Mouse (Mus musculus) stomach, postnatal 0 days (tissue): ENCODE data around the gene Dhcr24. TPM values are rescaled to one million over a fixed set of nuclear protein-coding genes. Genes with fewer than 3 reads are reported as not detected.

Source experiments
- ATAC-seq: fragments of 200-750 bp; cut with Nextera tagmentation; 2 replicates; pipeline ENCODE4 v1.8.0; 2017; ENCODE audit not compliant: low FRiP score, low TSS enrichment
- DNase-seq: peaks from one replicate; pipeline ENCODE4 v3.0.0-alpha.2; 2016; ENCODE audit warnings: low spot score
- H3K27ac ChIP-seq: fragments of 300-500 bp; sonication (generic); replicated peaks from 2 replicates; pipeline ENCODE4 v1.5.1; 2014; ENCODE audit warnings: mild to moderate bottlenecking, control low read depth
- H3K27me3 ChIP-seq: fragments of 300-500 bp; sonication (generic); 2 replicates; pipeline ENCODE4 v1.6.1; 2014; ENCODE audit warnings: low read length; ENCODE audit not compliant: control insufficient read depth, insufficient read depth
- H3K36me3 ChIP-seq: fragments of 300-500 bp; sonication (generic); 2 replicates; pipeline ENCODE4 v1.6.1; 2014; ENCODE audit warnings: low read length, mixed read lengths; ENCODE audit not compliant: control insufficient read depth, insufficient read depth
- H3K4me1 ChIP-seq: fragments of 300-500 bp; sonication (generic); replicated peaks from 2 replicates; pipeline ENCODE4 v1.6.1; 2014; ENCODE audit warnings: antibody characterized with exemption; ENCODE audit not compliant: control insufficient read depth, insufficient read depth
- H3K4me2 ChIP-seq: fragments of 300-500 bp; sonication (generic); replicated peaks from 2 replicates; pipeline ENCODE4 v1.6.1; 2014; ENCODE audit warnings: low read depth, mild to moderate bottlenecking, control low read depth, moderate library complexity
- H3K4me3 ChIP-seq: fragments of 300-500 bp; sonication (generic); 2 replicates; pipeline ENCODE4 v1.5.1; 2014; ENCODE audit warnings: low read depth, low read length, control low read depth
- H3K9ac ChIP-seq: fragments of 300-500 bp; sonication (generic); 2 replicates; pipeline ENCODE4 v1.6.1; 2014; ENCODE audit warnings: mild to moderate bottlenecking, low read length, control low read depth, mixed read lengths
- H3K9me3 ChIP-seq: fragments of 300-500 bp; sonication (generic); 2 replicates; pipeline ENCODE4 v1.6.1; 2016; ENCODE audit warnings: low read length; ENCODE audit not compliant: control insufficient read depth
- CTCF ChIP-seq: IDR thresholded peaks from 2 replicates; pipeline ENCODE4 v1.5.1; 2016; ENCODE audit warnings: antibody characterized with exemption, low read depth, mild to moderate bottlenecking, moderate library complexity
- EP300 ChIP-seq: optimal IDR thresholded peaks from 2 replicates; pipeline ENCODE3; 2016; ENCODE audit warnings: antibody characterized with exemption
- WGBS: fragments of 180-500 bp; shearing (Covaris S2); extraction: QIAGEN DNeasy Blood & Tissue Kit; methylation state at CpG from one replicate; pipeline ENCODE4 v1.1.7; 2014; 5-methylcytosine and 5-hydroxymethylcytosine counted together
- polyA plus RNA-seq: library from polyadenylated mRNA; unstranded; fragments of >200 nt; fragmentation: Nextera tagmentation; extraction: Ambion mirVana; gene quantifications from 2 replicates; pipeline ENCODE4 v1.2.1, GENCODE M21; 2015

The Dhcr24 gene
- polyA plus RNA-seq, 1 experiment from 2014 or later, result 7.1 TPM

DNA sequence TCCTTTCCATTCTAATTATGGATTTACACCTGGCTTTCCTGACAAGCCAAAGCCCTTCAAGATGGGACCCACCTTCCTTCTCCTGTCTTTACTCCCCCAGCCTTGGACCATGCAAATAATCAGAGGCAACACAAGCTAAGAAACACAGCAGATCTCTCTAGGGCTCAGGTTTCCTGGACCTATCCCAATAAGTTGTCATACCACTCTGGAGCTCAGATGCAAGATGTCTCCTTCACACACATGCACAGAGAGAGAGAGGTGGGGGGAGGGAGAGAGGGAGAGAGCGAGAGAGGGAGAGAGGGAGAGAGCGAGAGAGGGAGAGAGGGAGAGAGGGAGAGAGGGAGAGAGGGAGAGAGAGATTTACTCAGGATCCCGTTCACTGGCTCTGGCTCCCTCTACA is 71.5 kb downstream of the Dhcr24 start:
- no peak for ATAC-seq

DNA sequence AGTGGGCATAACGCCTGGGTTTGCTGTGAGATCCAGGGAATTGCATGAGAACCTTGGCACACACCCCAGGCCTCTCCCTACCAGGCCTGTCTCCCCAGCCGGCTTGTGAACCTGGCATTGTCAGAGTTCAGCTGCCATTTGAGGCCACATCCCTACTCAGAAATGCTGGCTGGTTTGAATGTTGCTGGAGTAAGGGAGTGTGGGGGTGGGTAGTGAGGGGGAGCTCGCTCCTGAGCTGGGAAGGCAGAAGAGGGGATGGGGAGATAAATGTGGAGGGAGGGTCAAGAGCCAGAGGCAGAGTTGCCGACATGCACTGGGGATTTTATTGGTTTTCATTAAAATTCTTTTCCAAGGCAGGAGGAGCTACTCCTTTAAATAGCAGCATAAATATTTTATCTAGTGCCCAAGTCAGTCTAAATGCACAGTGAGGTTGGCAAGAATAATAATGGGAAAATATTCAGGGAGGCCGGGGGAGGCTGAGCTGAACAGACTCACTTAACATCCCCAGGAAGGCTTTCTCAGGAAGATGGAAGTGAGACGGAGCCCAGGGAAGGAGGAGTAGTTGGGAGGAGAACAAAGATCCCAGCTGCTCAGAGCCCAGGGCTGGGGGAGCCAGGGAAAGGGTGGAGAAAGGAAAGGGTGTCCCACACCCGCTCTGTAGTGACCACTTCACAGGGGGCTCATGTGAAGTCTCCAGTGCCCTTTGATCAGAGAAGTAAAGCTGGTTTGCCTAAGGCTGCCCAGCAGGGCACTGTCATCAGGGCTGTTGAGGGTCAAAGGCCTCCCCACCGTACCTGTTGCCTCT is 72.6 kb downstream of the Dhcr24 start:
- Histone ChIP-seq H3K9me3 (no peaks in the 10 kb centered on the region), H3K4me2 (no peak overlapping the region), H3K27me3 (no peaks in the 10 kb centered on the region), H3K36me3 (no peaks in the 10 kb centered on the region), H3K9ac (no peak overlapping the region), H3K27ac (peak overlapping the region; percentile 45; the same call in 1 of the 2 replicates), H3K4me3 (no peak overlapping the region), H3K4me1 (no peaks in the 10 kb centered on the region; the same call in 1 of the 2 replicates)
- 23% methylated on average over 8 of the region's 8 CpGs for WGBS
- TF ChIP-seq EP300 (no peak), CTCF (no peak)
- no peak for DNase-seq
- no peak for ATAC-seq

More for the DNA sequence above, 71.5 kb downstream of the Dhcr24 start:
- H3K4me2 ChIP-seq, result no peak overlapping the region
- no peaks in the 10 kb centered on the region; the same call in 1 of the 2 replicates for H3K4me1 ChIP-seq
- WGBS, result 38% methylated on average over 1 of the region's 3 CpGs
- H3K4me3 ChIP-seq, result no peak overlapping the region
- H3K27ac ChIP-seq, result no peak overlapping the region; the same call in 1 of the 2 replicates
- H3K9me3 ChIP-seq, result no peaks in the 10 kb centered on the region
- H3K9ac ChIP-seq, result no peak overlapping the region
- DNase-seq, result no peak
- H3K27me3 ChIP-seq, result no peaks in the 10 kb centered on the region
- no peak for TF ChIP-seq EP300
- TF ChIP-seq CTCF, result no peak
- H3K36me3 ChIP-seq, result no peaks in the 10 kb centered on the region

DNA sequence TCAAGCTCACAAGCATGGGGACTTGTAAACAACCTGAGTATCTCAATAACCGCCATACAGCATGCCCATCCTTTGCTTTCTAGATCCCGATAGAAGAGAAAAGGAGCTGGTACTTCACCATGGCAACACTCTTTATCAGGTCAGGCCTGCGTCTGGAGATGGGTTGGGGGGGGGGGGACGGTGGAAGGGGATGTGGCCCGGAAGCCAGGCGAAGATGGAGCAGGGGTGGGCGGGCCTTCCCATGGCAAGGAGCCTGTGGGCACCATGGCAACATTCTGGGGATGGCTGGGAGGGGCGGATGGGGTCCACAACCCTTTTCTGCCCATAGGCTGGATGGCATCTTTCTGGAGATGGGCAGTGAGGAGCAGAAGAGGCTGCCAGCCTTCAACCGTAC is 73.2 kb downstream of the Dhcr24 start:
- no peaks in the 10 kb centered on the region for H3K27me3 ChIP-seq
- no peak overlapping the region for H3K4me2 ChIP-seq
- ATAC-seq (no peak), DNase-seq (no peak)
- TF ChIP-seq CTCF, result no peak
- TF ChIP-seq EP300, result no peak
- no peak overlapping the region for H3K4me3 ChIP-seq
- no peaks in the 10 kb centered on the region for H3K9me3 ChIP-seq
- no peak overlapping the region for H3K27ac ChIP-seq
- no peak overlapping the region for H3K9ac ChIP-seq
- 48% methylated on average over 9 of the region's 9 CpGs for WGBS
- no peaks in the 10 kb centered on the region for H3K36me3 ChIP-seq
- H3K4me1 ChIP-seq, result no peaks in the 10 kb centered on the region; the same call in 1 of the 2 replicates

Other genes starting within 250 kb of the Dhcr24 start
- 6.7 and 6.8 TPM in 2 replicates for gene Usp24, start 244.8 kb upstream of the Dhcr24 start, polyA plus RNA-seq
- gene Pcsk9, start 96.7 kb upstream of the Dhcr24 start, polyA plus RNA-seq, result 4.0 and 6.8 TPM in 2 replicates
- gene Bsnd, start 68.8 kb upstream of the Dhcr24 start, polyA plus RNA-seq, result 0.35 and 0.38 TPM in 2 replicates
- 0.08 TPM in 1 of 2 replicates, not detected in the other for gene Lexm, start 56.2 kb downstream of the Dhcr24 start, polyA plus RNA-seq
- 26.9 and 28.2 TPM in 2 replicates for gene Ttc22, start 61.4 kb downstream of the Dhcr24 start, polyA plus RNA-seq
- gene Pars2, start 90.0 kb downstream of the Dhcr24 start, polyA plus RNA-seq, result 5.9 and 7.3 TPM in 2 replicates
- gene Ttc4, start 117.9 kb downstream of the Dhcr24 start, polyA plus RNA-seq, result 25.5 and 27.8 TPM in 2 replicates
- 0.05 and 0.15 TPM in 2 replicates for gene Mroh7, start 169.9 kb downstream of the Dhcr24 start, polyA plus RNA-seq
- gene Fam151a, start 172.9 kb downstream of the Dhcr24 start, polyA plus RNA-seq, result 0.39 and 0.41 TPM in 2 replicates
- gene Acot11, start 244.0 kb downstream of the Dhcr24 start, polyA plus RNA-seq, result 2.8 and 3.1 TPM in 2 replicates